Mouse (Mus musculus) large intestine, adult 2 months (tissue): ENCODE results near the gene Car3. TPM values are rescaled to one million over a fixed set of nuclear protein-coding genes. Genes with fewer than 3 reads are reported as not detected.
A peak's percentile ranks its signal among the peaks of the same experiment; 100 is the strongest.
"Not testable (repeated sequence)": the region's sequence is repeated elsewhere in the genome, so short reads cannot be mapped to it uniquely, and the experiment has no call there.

ENCODE experiments used
- DNase-seq: peaks from one replicate; pipeline ENCODE4 v3.0.0-alpha.2; 2012; ENCODE audit warnings: low read depth, low spot score
- WGBS: fragments of 180-500 bp; shearing (Covaris S2); methylation state at CpG from one replicate; pipeline ENCODE4 v1.1.7; 2018; 5-methylcytosine and 5-hydroxymethylcytosine counted together
- polyA plus RNA-seq: library from polyadenylated mRNA; depleted of rRNA; stranded (reverse); fragments of >200 nt; gene quantifications from 2 replicates; pipeline ENCODE4 v1.2.3, GENCODE M21; 2012; rRNA removed

The Car3 gene
- polyA plus RNA-seq: 78.1 and 79.5 TPM in 2 replicates

GRCm38 (mm10) chr3:14863022-14863711 is at the start of gene Car3:
Gene Car3 (plus strand): TSS chr3:14863512.
- no peak for DNase-seq
- WGBS: 10% methylated on average over 18 of the region's 18 CpGs

GRCm38 (mm10) chr3:14815396-14815795 is 47.9 kb upstream of the Car3 start:
- DNase-seq: not testable (repeated sequence)
- WGBS: 50% methylated on average over 1 of the region's 1 CpGs

GRCm38 (mm10) chr3:14819844-14820504 is 43.3 kb upstream of the Car3 start:
- peak; percentile 69 for DNase-seq

GRCm38 (mm10) chr3:14828896-14829295 is 34.4 kb upstream of the Car3 start:
- no peak for DNase-seq

More at GRCm38 (mm10) chr3:14819844-14820504, 43.3 kb upstream of the Car3 start:
- 26% methylated on average over 1 of the region's 1 CpGs for WGBS

- DNase-seq: no peak
- WGBS: 65% methylated on average over 5 of the region's 5 CpGs
Measured at GRCm38 (mm10) chr3:14831219-14831835, 32.0 kb upstream of the Car3 start.

- no peak for DNase-seq
Measured at GRCm38 (mm10) chr3:14832766-14833165, 30.5 kb upstream of the Car3 start.

- no peak for DNase-seq
- 98% methylated on average over 1 of the region's 1 CpGs for whole genome bisulfite sequencing
Measured at GRCm38 (mm10) chr3:14838936-14839335, 24.4 kb upstream of the Car3 start.

- 61% methylated on average over 3 of the region's 3 CpGs for WGBS
Measured at GRCm38 (mm10) chr3:14839466-14840118, 23.7 kb upstream of the Car3 start.

GRCm38 (mm10) chr3:14848587-14849254 is 14.6 kb upstream of the Car3 start:
- 87% methylated on average over 2 of the region's 2 CpGs for WGBS
- no peak for DNase-seq

More at GRCm38 (mm10) chr3:14839466-14840118, 23.7 kb upstream of the Car3 start:
- DNase-seq: no peak

- WGBS: 55% methylated on average over 5 of the region's 5 CpGs
- DNase-seq: no peak
Measured at GRCm38 (mm10) chr3:14853966-14854365, 9.3 kb upstream of the Car3 start.

- 50% methylated on average over 1 of the region's 1 CpGs for WGBS
- no peak for DNase-seq
Measured at GRCm38 (mm10) chr3:14854446-14854845, 8.9 kb upstream of the Car3 start.

GRCm38 (mm10) chr3:14857874-14858273 is 5.4 kb upstream of the Car3 start:
- WGBS: 73% methylated on average over 3 of the region's 3 CpGs
- DNase-seq: no peak

- no peak for DNase-seq
- 65% methylated on average over 3 of the region's 3 CpGs for WGBS
Measured at GRCm38 (mm10) chr3:14860291-14860690, 3.0 kb upstream of the Car3 start.

GRCm38 (mm10) chr3:14861165-14861564 is 2.1 kb upstream of the Car3 start:
- no peak for DNase-seq
- 87% methylated on average over 1 of the region's 1 CpGs for WGBS

GRCm38 (mm10) chr3:14861787-14862186 is 1.5 kb upstream of the Car3 start:
- 44% methylated on average over 4 of the region's 4 CpGs for WGBS
- DNase-seq: no peak

GRCm38 (mm10) chr3:14862654-14863021 is 674 bp upstream of the Car3 start:
- WGBS: 4% methylated on average over 9 of the region's 9 CpGs
- no peak for DNase-seq

GRCm38 (mm10) chr3:14863922-14864321 is 610 bp downstream of the Car3 start:
- DNase-seq: no peak
- WGBS: 93% methylated on average over 2 of the region's 2 CpGs

- 78% methylated on average over 2 of the region's 2 CpGs for whole genome bisulfite sequencing
- no peak for DNase-seq
Measured at GRCm38 (mm10) chr3:14865941-14866340, 2.6 kb downstream of the Car3 start.

- DNase-seq: no peak
- WGBS: 14% methylated on average over 11 of the region's 11 CpGs
Measured at GRCm38 (mm10) chr3:14869779-14870178, 6.5 kb downstream of the Car3 start.

- 32% methylated on average over 1 of the region's 1 CpGs for WGBS
- DNase-seq: no peak
Measured at GRCm38 (mm10) chr3:14870528-14870927, 7.2 kb downstream of the Car3 start.
